Mouse (Mus musculus) spleen, adult 2 months (tissue): ENCODE measurements at regions not wholly inside any gene's neighbourhood (a gene's known extent, or its start where the extent isn't known, plus 50 kb on each side); places are given as distances from the start of the nearest gene placed in this dataset.

ENCODE experiments used
- CTCF ChIP-seq: fragments of 200-500 bp; IDR thresholded peaks from 2 replicates; pipeline ENCODE4 v1.5.1; 2011; ENCODE audit warnings: mild to moderate bottlenecking, inconsistent platforms; ENCODE audit not compliant: insufficient read depth, insufficient read length, insufficient replicate concordance; ENCODE audit errors: extremely low read depth
- POLR2A ChIP-seq: fragments of 200-500 bp; IDR thresholded peaks from 2 replicates; pipeline ENCODE4 v1.6.1; 2011; ENCODE audit warnings: low read depth, low read length, inconsistent platforms

- no peak for TF ChIP-seq POLR2A
- TF ChIP-seq CTCF: no peak
Observed at GRCm38 (mm10) chr10:111759505-111759904, 213.0 kb upstream of the Krr1 start.
